Mouse (Mus musculus): ENCODE data around the gene Acat3. TPM values are rescaled to one million over a fixed set of nuclear protein-coding genes. Genes with fewer than 3 reads are reported as not detected.
"Not testable (repeated sequence)": the region's sequence is repeated elsewhere in the genome, so short reads cannot be mapped to it uniquely, and the experiment has no call there.

Gene Acat3
- polyA plus RNA-seq, 1 experiment from 2014 or later: 1.4 TPM

GRCm38 (mm10) chr17:12935719-12936118, 4.7 kb downstream of the Acat3 start:
- Histone ChIP-seq H3K4me1 (ENCODE audit: control insufficient read depth, insufficient read depth, low read length) (no peaks in the 10 kb centered on the region), H3K9ac (replicated peaks; ENCODE audit: low read depth, low read length) (no peak overlapping the region), H3K27me3 (ENCODE audit: control insufficient read depth, insufficient read depth, low read length) (no peaks in the 10 kb centered on the region), H3K36me3 (ENCODE audit: control insufficient read depth, insufficient read depth, low read length) (no peaks in the 10 kb centered on the region), H3K27ac (ENCODE audit: low read length) (no peak overlapping the region), H3K9me3 (ENCODE audit: control insufficient read depth, low read depth, low read length) (no peaks in the 10 kb centered on the region), H3K4me3 (ENCODE audit: low read depth, low read length) (no peak overlapping the region), H3K4me2 (replicated peaks; ENCODE audit: low read depth, low read length) (no peak overlapping the region)
- ATAC-seq (ENCODE audit: insufficient number of reproducible peaks, insufficient read depth, low FRiP score, low read depth): no peak
- 67% methylated on average over 4 of the region's 4 CpGs for WGBS

DNA sequence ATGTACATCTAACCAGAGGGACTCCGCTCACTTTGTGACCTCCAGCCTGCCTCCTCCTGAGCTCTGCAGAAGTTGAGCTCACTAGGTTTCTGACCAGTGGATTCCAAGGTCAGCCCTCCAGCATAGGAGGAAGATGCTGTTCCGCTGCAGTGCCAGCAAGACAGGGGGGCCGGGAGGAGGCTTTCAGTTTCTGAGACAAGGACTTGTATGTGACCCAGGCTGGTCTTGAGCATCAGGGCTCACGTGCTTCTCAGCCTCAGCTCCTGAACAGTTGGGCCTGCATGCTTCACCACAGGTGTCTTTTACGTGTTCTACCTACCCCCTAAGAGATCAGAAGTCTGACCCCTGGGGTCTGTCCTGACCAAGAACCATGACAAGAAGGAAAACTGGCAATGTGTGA, 8.8 kb downstream of the Acat3 start:
- H3K27me3 ChIP-seq (ENCODE audit: control insufficient read depth, insufficient read depth, low read length); H3K36me3 ChIP-seq (ENCODE audit: control insufficient read depth, insufficient read depth, low read length); ATAC-seq (ENCODE audit: insufficient number of reproducible peaks, insufficient read depth, low FRiP score, low read depth); H3K27ac ChIP-seq (ENCODE audit: low read length); H3K4me3 ChIP-seq (ENCODE audit: low read depth, low read length); H3K4me2 ChIP-seq (replicated peaks; ENCODE audit: low read depth, low read length); H3K4me1 ChIP-seq (ENCODE audit: control insufficient read depth, insufficient read depth, low read length); H3K9me3 ChIP-seq (ENCODE audit: control insufficient read depth, low read depth, low read length); H3K9ac ChIP-seq (replicated peaks; ENCODE audit: low read depth, low read length): not testable (repeated sequence)
- WGBS: 86% methylated on average over 5 of the region's 5 CpGs

DNA sequence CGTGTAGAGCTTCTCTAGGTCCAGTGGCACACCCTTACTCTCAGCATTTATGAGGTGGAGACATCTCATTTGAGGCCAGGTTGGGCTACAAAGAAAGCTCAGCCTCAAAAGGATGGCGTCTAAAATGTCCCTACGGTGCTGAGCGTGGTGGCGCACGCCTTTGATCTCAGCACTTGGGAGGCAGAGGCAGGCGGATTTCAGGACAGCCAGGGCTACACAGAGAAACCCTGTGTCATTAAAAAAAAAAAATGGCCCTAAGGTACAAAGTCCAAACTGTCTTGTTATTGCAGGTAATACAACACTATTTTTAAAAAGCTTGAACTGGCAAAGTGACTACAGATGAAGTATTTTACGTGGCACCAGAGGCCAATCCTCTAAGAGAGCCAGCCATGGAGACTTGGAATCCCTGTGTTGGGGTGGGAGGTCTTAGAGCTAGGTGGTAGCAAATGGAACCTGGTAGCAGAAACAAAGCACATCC, 14.7 kb downstream of the Acat3 start:
- ATAC-seq (ENCODE audit: insufficient number of reproducible peaks, insufficient read depth, low FRiP score, low read depth): no peak
- H3K9me3 ChIP-seq (ENCODE audit: control insufficient read depth, low read depth, low read length): no peaks in the 10 kb centered on the region
- H3K4me3 ChIP-seq (ENCODE audit: low read depth, low read length): no peak overlapping the region
- H3K9ac ChIP-seq (replicated peaks; ENCODE audit: low read depth, low read length): no peak overlapping the region
- H3K4me1 ChIP-seq (ENCODE audit: control insufficient read depth, insufficient read depth, low read length): no peaks in the 10 kb centered on the region
- H3K4me2 ChIP-seq (replicated peaks; ENCODE audit: low read depth, low read length): no peak overlapping the region
- 89% methylated on average over 8 of the region's 8 CpGs for WGBS
- no peaks in the 10 kb centered on the region for H3K27me3 ChIP-seq (ENCODE audit: control insufficient read depth, insufficient read depth, low read length)
- peaks cover 48% of the 10 kb centered on the region for H3K36me3 ChIP-seq (ENCODE audit: control insufficient read depth, insufficient read depth, low read length)
- no peak overlapping the region for H3K27ac ChIP-seq (ENCODE audit: low read length)

- peaks cover 56% of the 10 kb centered on the region for H3K36me3 ChIP-seq (ENCODE audit: control insufficient read depth, insufficient read depth, low read length)
- H3K9ac ChIP-seq (replicated peaks; ENCODE audit: low read depth, low read length): no peak overlapping the region
- no peak overlapping the region for H3K4me2 ChIP-seq (replicated peaks; ENCODE audit: low read depth, low read length)
- H3K27me3 ChIP-seq (ENCODE audit: control insufficient read depth, insufficient read depth, low read length): no peaks in the 10 kb centered on the region
- H3K4me3 ChIP-seq (ENCODE audit: low read depth, low read length): no peak overlapping the region
- H3K27ac ChIP-seq (ENCODE audit: low read length): no peak overlapping the region
- H3K9me3 ChIP-seq (ENCODE audit: control insufficient read depth, low read depth, low read length): no peaks in the 10 kb centered on the region
- no peak for ATAC-seq (ENCODE audit: insufficient number of reproducible peaks, insufficient read depth, low FRiP score, low read depth)
- H3K4me1 ChIP-seq (ENCODE audit: control insufficient read depth, insufficient read depth, low read length): no peaks in the 10 kb centered on the region
- WGBS: 90% methylated on average over 3 of the region's 3 CpGs
Measured at GRCm38 (mm10) chr17:12925001-12925400, 15.4 kb downstream of the Acat3 start.

GRCm38 (mm10) chr17:12921073-12921472, 19.3 kb downstream of the Acat3 start:
- H3K27ac ChIP-seq (ENCODE audit: low read length): no peak overlapping the region
- peaks cover 71% of the 10 kb centered on the region for H3K36me3 ChIP-seq (ENCODE audit: control insufficient read depth, insufficient read depth, low read length)
- H3K4me2 ChIP-seq (replicated peaks; ENCODE audit: low read depth, low read length): no peak overlapping the region
- no peaks in the 10 kb centered on the region for H3K27me3 ChIP-seq (ENCODE audit: control insufficient read depth, insufficient read depth, low read length)
- peaks cover 6% of the 10 kb centered on the region; the same call in 1 of the 2 replicates for H3K4me1 ChIP-seq (ENCODE audit: control insufficient read depth, insufficient read depth, low read length)
- H3K4me3 ChIP-seq (ENCODE audit: low read depth, low read length): no peak overlapping the region
- ATAC-seq (ENCODE audit: insufficient number of reproducible peaks, insufficient read depth, low FRiP score, low read depth): no peak
- H3K9ac ChIP-seq (replicated peaks; ENCODE audit: low read depth, low read length): no peak overlapping the region
- WGBS: 94% methylated on average over 1 of the region's 1 CpGs
- H3K9me3 ChIP-seq (ENCODE audit: control insufficient read depth, low read depth, low read length): no peaks in the 10 kb centered on the region

DNA sequence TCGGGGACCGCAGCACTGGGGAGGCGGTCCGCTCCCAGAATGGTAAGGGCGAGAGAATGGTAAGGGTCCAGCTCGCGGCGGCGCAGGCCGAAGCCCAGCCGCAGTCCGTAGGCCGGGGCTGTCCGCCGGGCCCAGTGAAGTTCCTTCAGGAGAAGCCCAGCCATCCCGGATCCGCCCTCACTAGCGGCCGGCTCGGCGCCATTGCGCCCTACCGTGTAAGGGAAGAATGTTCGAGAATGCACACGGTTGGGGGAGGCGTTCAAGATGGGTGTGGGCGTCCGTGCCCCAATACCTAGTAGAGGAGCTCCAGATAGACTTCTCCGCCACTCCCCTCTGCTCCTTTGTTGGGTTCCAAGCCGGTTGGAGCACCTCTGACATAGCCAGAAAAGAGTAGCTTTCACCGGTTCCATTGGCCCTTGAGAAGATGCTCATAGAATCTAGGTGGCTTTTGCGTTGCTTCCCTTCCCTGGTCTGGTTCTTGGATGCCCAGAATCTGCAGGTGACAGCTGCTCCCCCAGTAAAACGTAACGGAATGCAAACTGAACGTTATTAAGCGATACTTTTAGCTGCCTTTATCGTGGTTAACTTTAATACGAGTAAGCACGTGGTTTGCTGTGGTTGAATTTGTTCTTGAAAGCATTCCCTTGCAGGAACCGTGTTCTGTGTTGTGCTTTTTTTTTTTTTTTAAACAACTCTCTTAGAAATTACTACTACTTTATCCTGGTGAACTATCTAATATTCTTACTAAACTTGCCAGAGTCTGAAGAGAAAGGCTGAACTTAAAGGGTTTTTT, 23.6 kb downstream of the Acat3 start:
- peak overlapping the region; percentile 99 for H3K9ac ChIP-seq (replicated peaks; ENCODE audit: low read depth, low read length)
- peak overlapping the region; percentile 92 for H3K27ac ChIP-seq (ENCODE audit: low read length)
- peaks cover 6% of the 10 kb centered on the region; the same call in 1 of the 2 replicates for H3K4me1 ChIP-seq (ENCODE audit: control insufficient read depth, insufficient read depth, low read length)
- 1% methylated on average over 40 of the region's 40 CpGs for WGBS
- peaks cover 54% of the 10 kb centered on the region for H3K36me3 ChIP-seq (ENCODE audit: control insufficient read depth, insufficient read depth, low read length)
- H3K9me3 ChIP-seq (ENCODE audit: control insufficient read depth, low read depth, low read length): no peaks in the 10 kb centered on the region
- peak overlapping the region; percentile 69 for H3K4me2 ChIP-seq (replicated peaks; ENCODE audit: low read depth, low read length)
- H3K4me3 ChIP-seq (ENCODE audit: low read depth, low read length): peak overlapping the region; percentile 97
- ATAC-seq (ENCODE audit: insufficient number of reproducible peaks, insufficient read depth, low FRiP score, low read depth): peak; percentile 57; the same call in 1 of the 2 replicates
- no peaks in the 10 kb centered on the region for H3K27me3 ChIP-seq (ENCODE audit: control insufficient read depth, insufficient read depth, low read length)

- peak within 1 kb of the TSS; percentile 97 for H3K4me3 ChIP-seq (ENCODE audit: low read depth, low read length)
- peaks cover 6% of the 10 kb centered on the region; the same call in 1 of the 2 replicates for H3K4me1 ChIP-seq (ENCODE audit: control insufficient read depth, insufficient read depth, low read length)
- under 1% methylated on average over 56 of the region's 56 CpGs for WGBS
- no peaks in the 10 kb centered on the region for H3K27me3 ChIP-seq (ENCODE audit: control insufficient read depth, insufficient read depth, low read length)
- H3K36me3 ChIP-seq (ENCODE audit: control insufficient read depth, insufficient read depth, low read length): peaks cover 53% of the 10 kb centered on the region
- H3K27ac ChIP-seq (ENCODE audit: low read length): peak within 1 kb of the TSS; percentile 92
- H3K9ac ChIP-seq (replicated peaks; ENCODE audit: low read depth, low read length): peak within 1 kb of the TSS; percentile 99
- ATAC-seq (ENCODE audit: insufficient number of reproducible peaks, insufficient read depth, low FRiP score, low read depth): peak; percentile 100
- no peaks in the 10 kb centered on the region for H3K9me3 ChIP-seq (ENCODE audit: control insufficient read depth, low read depth, low read length)
- peak within 1 kb of the TSS; percentile 82 for H3K4me2 ChIP-seq (replicated peaks; ENCODE audit: low read depth, low read length)
Measured at GRCm38 (mm10) chr17:12915881-12916583, 24.4 kb downstream of the Acat3 start, which contains the start of gene Mrpl18. Gene Mrpl18 (minus strand): TSS chr17:12916345.

- H3K27ac ChIP-seq (ENCODE audit: low read length): peak within 1 kb of the TSS; percentile 92
- H3K36me3 ChIP-seq (ENCODE audit: control insufficient read depth, insufficient read depth, low read length): peaks cover 53% of the 10 kb centered on the region
- WGBS: under 1% methylated on average over 18 of the region's 18 CpGs
- ATAC-seq (ENCODE audit: insufficient number of reproducible peaks, insufficient read depth, low FRiP score, low read depth): no peak
- H3K4me1 ChIP-seq (ENCODE audit: control insufficient read depth, insufficient read depth, low read length): peaks cover 6% of the 10 kb centered on the region; the same call in 1 of the 2 replicates
- peak within 1 kb of the TSS; percentile 99 for H3K9ac ChIP-seq (replicated peaks; ENCODE audit: low read depth, low read length)
- peak within 1 kb of the TSS; percentile 97 for H3K4me3 ChIP-seq (ENCODE audit: low read depth, low read length)
- no peaks in the 10 kb centered on the region for H3K9me3 ChIP-seq (ENCODE audit: control insufficient read depth, low read depth, low read length)
- H3K27me3 ChIP-seq (ENCODE audit: control insufficient read depth, insufficient read depth, low read length): no peaks in the 10 kb centered on the region
- H3K4me2 ChIP-seq (replicated peaks; ENCODE audit: low read depth, low read length): peak within 1 kb of the TSS; percentile 82
Measured at GRCm38 (mm10) chr17:12915488-12915880, 24.9 kb downstream of the Acat3 start, which contains the start of gene Tcp1. Gene Tcp1 (plus strand): TSS chr17:12915701.

All from stomach, embryonic 14.5 days (tissue).